Comparison of ENCODE assay signal across 25 mouse cellular contexts in the genomic region with DNA sequence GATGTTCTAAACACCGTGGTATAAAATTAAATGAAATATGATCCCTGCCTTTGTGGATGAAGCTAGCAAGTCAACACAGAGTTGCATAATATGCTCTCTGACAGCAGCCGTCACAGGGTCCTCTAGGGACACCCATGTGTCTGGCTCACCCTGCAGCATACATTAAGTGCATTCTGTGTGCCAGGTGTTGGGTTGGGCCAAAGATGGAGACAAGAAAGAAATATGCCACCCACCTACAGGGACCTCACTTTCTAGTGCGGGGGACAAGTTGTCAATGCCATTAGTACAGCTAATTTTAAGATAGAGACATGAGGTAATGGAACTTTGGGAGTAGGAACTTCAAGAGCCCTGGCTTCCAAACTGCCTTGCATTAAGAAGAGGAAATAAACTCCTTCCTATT. TPM values are rescaled to one million over a fixed set of nuclear protein-coding genes. Genes with fewer than 3 reads are reported as not detected.
A peak's percentile ranks its signal among the peaks of the same experiment; 100 is the strongest.
DNase-seq lines count a peak whose midpoint lies in the region; ATAC-seq lines count a peak whose summit lies in the region.
"Had no signal": no experiment of that assay in that cellular context is flagged by ENCODE, and none has a peak within 500 bp of the region (broad histone marks: within the 10 kb centered on the region; RNA-seq: fewer than 3 reads in every experiment).

No protein-coding gene starts in this region.

- no peaks in the 10 kb centered on the region for H3K27me3 ChIP-seq in midbrain, embryonic 15.5 days (replicated peaks)
- H3K27me3 ChIP-seq: hindbrain, embryonic 12.5 days; liver, embryonic 15.5 days; lung, embryonic 15.5 days had no signal

- 71% methylated on average over 3 of the region's 3 CpGs for WGBS in midbrain, embryonic 15.5 days

- intact Hi-C loops in left cerebral cortex, postnatal 4 days (cut with DNase I) = no loop called here
- intact Hi-C loops in left cerebral cortex, postnatal 14 days (cut with DNase I) = no loop called here

- ATAC-seq in midbrain, embryonic 15.5 days (replicated peaks) = no peak
- ATAC-seq: activated CD4-positive, CD25-positive, alpha-beta regulatory T cell, adult 4 months; forebrain, postnatal 0 days; intestine, postnatal 0 days had no signal

- no peaks in the 10 kb centered on the region for H3K36me3 ChIP-seq in midbrain, embryonic 15.5 days (replicated peaks)
- H3K36me3 ChIP-seq: forebrain, embryonic 10.5 days; hindbrain, embryonic 12.5 days; limb, embryonic 10.5 days; liver, embryonic 15.5 days; lung, embryonic 15.5 days had no signal

- no peak overlapping the region for H3K9ac ChIP-seq in midbrain, embryonic 15.5 days
- H3K9ac ChIP-seq: forebrain, postnatal 0 days; hindbrain, embryonic 12.5 days; liver, embryonic 15.5 days; lung, embryonic 15.5 days had no signal

- no peak overlapping the region for H3K4me2 ChIP-seq in midbrain, embryonic 15.5 days
- H3K4me2 ChIP-seq: hindbrain, embryonic 12.5 days; liver, embryonic 15.5 days; lung, embryonic 15.5 days had no signal

- peaks cover 16% of the 10 kb centered on the region for H3K4me1 ChIP-seq in midbrain, embryonic 15.5 days

- no peaks in the 10 kb centered on the region for H3K9me3 ChIP-seq in midbrain, embryonic 15.5 days
- H3K9me3 ChIP-seq: forebrain, embryonic 10.5 days; hindbrain, embryonic 12.5 days; limb, embryonic 10.5 days; liver, embryonic 15.5 days; lung, embryonic 15.5 days had no signal

- peak; percentile 4 to 45 for DNase-seq in left cerebral cortex, adult 18-20 months (ENCODE audit: low spot score in 2 of 2)
- DNase-seq in left cerebral cortex, postnatal 4 days = no peak
- DNase-seq in brain, adult 2 months (ENCODE audit: low read depth, low spot score) = peak; percentile 64
- DNase-seq in frontal cortex, adult 2 months (ENCODE audit: extremely low spot score in 1 of 2, low spot score in 1 of 2) = peak; percentile 59 to 60
- peak; percentile 18 to 60 for DNase-seq in left cerebral cortex, postnatal 14 days (ENCODE audit: low spot score in 2 of 2)
- DNase-seq in cerebellum, adult 18-20 months = no peak
- no peak for DNase-seq in spleen, adult 18-20 months
- DNase-seq: adrenal gland, adult 8-10 months; cerebellum, adult 8-10 months; cerebellum, postnatal 36 days; embryo, embryonic 11 days; forebrain, postnatal 0 days; gastrocnemius, postnatal 10 days; kidney, postnatal 4 days; liver; lung, postnatal 36 days had no signal

- H3K4me3 ChIP-seq in midbrain, embryonic 15.5 days = no peak overlapping the region
- H3K4me3 ChIP-seq: forebrain, embryonic 10.5 days; hindbrain, embryonic 12.5 days; limb, embryonic 10.5 days; liver, embryonic 15.5 days; lung, embryonic 15.5 days had no signal

- H3K27ac ChIP-seq in midbrain, embryonic 15.5 days = no peak overlapping the region
- H3K27ac ChIP-seq: forebrain, embryonic 10.5 days; hindbrain, embryonic 12.5 days; limb, embryonic 10.5 days; liver, embryonic 15.5 days; lung, embryonic 15.5 days had no signal

RNA-seq across cellular contexts. Expression of gene Fam84b, which starts 4.9 kb away (rescaled TPM):
- 1 to 10 TPM; 5.4 to 5.8 TPM for total RNA-seq in left cerebral cortex, adult 18-20 months (2021)
- 10 to 100 TPM; 18.0 to 22.1 TPM for total RNA-seq in left cerebral cortex, postnatal 4 days (2021)
- 3.9 and 4.2 TPM in 2 replicates for polyA plus RNA-seq in frontal cortex, adult 2 months (2012; rRNA removed)
- 10 to 100 TPM; 11.7 to 12.0 TPM for total RNA-seq in left cerebral cortex, postnatal 14 days (2021)
- polyA plus RNA-seq in midbrain, embryonic 15.5 days (2015; fragmentation: Nextera tagmentation; extraction: Ambion mirVana) = 7.5 and 9.5 TPM in 2 replicates
- total RNA-seq: MEL had no signal

Comparison
In these comparisons a context has a peak if more than half of its experiments do, and no peak if none do; other contexts are left out.
1. DNase-seq: peak in left cerebral cortex, adult 18-20 months (2 of 2), brain, adult 2 months (single experiment), frontal cortex, adult 2 months (2 of 2) and left cerebral cortex, postnatal 14 days (2 of 2); none in left cerebral cortex, postnatal 4 days (single experiment), cerebellum, adult 18-20 months (0 of 2) and spleen, adult 18-20 months (0 of 2).